Mouse (Mus musculus): ENCODE results near the gene Cyp3a13.
"Not testable (repeated sequence)": the region's sequence is repeated elsewhere in the genome, so short reads cannot be mapped to it uniquely, and the experiment has no call there.

Gene Cyp3a13

GRCm38 (mm10) chr5:137921532-137921931 lies at the start of gene Cyp3a13:
TSS of gene Cyp3a13 (minus strand) at chr5:137921619.
- no peak for DNase-seq (ENCODE audit: extremely low read depth, low read depth)

GRCm38 (mm10) chr5:137966492-137966891 lies 45.1 kb upstream of the Cyp3a13 start:
- no peak for DNase-seq (ENCODE audit: extremely low read depth, low read depth)

GRCm38 (mm10) chr5:137962945-137963344 lies 41.5 kb upstream of the Cyp3a13 start, which contains the start of gene Gjc3:
TSS of gene Gjc3 (minus strand) at chr5:137963098.
- no peak for DNase-seq (ENCODE audit: extremely low read depth, low read depth)

GRCm38 (mm10) chr5:137956404-137956803 lies 35.0 kb upstream of the Cyp3a13 start:
- DNase-seq (ENCODE audit: extremely low read depth, low read depth) = no peak

- DNase-seq (ENCODE audit: extremely low read depth, low read depth) = no peak
These were observed 29.8 kb upstream of the Cyp3a13 start for GRCm38 (mm10) chr5:137951218-137951617.

GRCm38 (mm10) chr5:137947303-137947702 lies 25.9 kb upstream of the Cyp3a13 start:
- no peak for DNase-seq (ENCODE audit: extremely low read depth, low read depth)

GRCm38 (mm10) chr5:137943133-137943532 lies 21.7 kb upstream of the Cyp3a13 start:
- DNase-seq (ENCODE audit: extremely low read depth, low read depth) = no peak

GRCm38 (mm10) chr5:137940948-137941347 lies 19.5 kb upstream of the Cyp3a13 start:
- no peak for DNase-seq (ENCODE audit: extremely low read depth, low read depth)

- DNase-seq (ENCODE audit: extremely low read depth, low read depth) = peak; percentile 11
These were observed 15.8 kb upstream of the Cyp3a13 start for GRCm38 (mm10) chr5:137937238-137937637.

- DNase-seq (ENCODE audit: extremely low read depth, low read depth) = no peak
These were observed 15.1 kb upstream of the Cyp3a13 start for GRCm38 (mm10) chr5:137936486-137936885.

GRCm38 (mm10) chr5:137933934-137934333 lies 12.5 kb upstream of the Cyp3a13 start:
- DNase-seq (ENCODE audit: extremely low read depth, low read depth) = not testable (repeated sequence)

- DNase-seq (ENCODE audit: extremely low read depth, low read depth) = no peak
These were observed 7.0 kb upstream of the Cyp3a13 start for GRCm38 (mm10) chr5:137928439-137928838.

GRCm38 (mm10) chr5:137922171-137922570 lies 752 bp upstream of the Cyp3a13 start:
- DNase-seq (ENCODE audit: extremely low read depth, low read depth) = no peak

GRCm38 (mm10) chr5:137915550-137915949 lies 5.9 kb downstream of the Cyp3a13 start:
- no peak for DNase-seq (ENCODE audit: extremely low read depth, low read depth)

- DNase-seq (ENCODE audit: extremely low read depth, low read depth) = peak; percentile 19
These were observed 6.9 kb downstream of the Cyp3a13 start for GRCm38 (mm10) chr5:137914508-137914907.

GRCm38 (mm10) chr5:137909564-137910262 lies 11.7 kb downstream of the Cyp3a13 start:
- no peak for DNase-seq (ENCODE audit: extremely low read depth, low read depth)

GRCm38 (mm10) chr5:137897812-137898211 lies 23.6 kb downstream of the Cyp3a13 start:
- DNase-seq (ENCODE audit: extremely low read depth, low read depth) = no peak

GRCm38 (mm10) chr5:137892954-137893353 lies 28.5 kb downstream of the Cyp3a13 start:
- DNase-seq (ENCODE audit: extremely low read depth, low read depth) = no peak

- no peak for DNase-seq (ENCODE audit: extremely low read depth, low read depth)
These were observed 33.8 kb downstream of the Cyp3a13 start for GRCm38 (mm10) chr5:137887666-137888065.

GRCm38 (mm10) chr5:137885894-137886293 lies 35.5 kb downstream of the Cyp3a13 start:
- peak; percentile 54 for DNase-seq (ENCODE audit: extremely low read depth, low read depth)

- DNase-seq (ENCODE audit: extremely low read depth, low read depth) = no peak
These were observed 38.1 kb downstream of the Cyp3a13 start for GRCm38 (mm10) chr5:137883345-137883744.

- DNase-seq (ENCODE audit: extremely low read depth, low read depth) = peak; percentile 61
These were observed 38.5 kb downstream of the Cyp3a13 start for GRCm38 (mm10) chr5:137882922-137883321.

- DNase-seq (ENCODE audit: extremely low read depth, low read depth) = no peak
These were observed 43.6 kb downstream of the Cyp3a13 start for GRCm38 (mm10) chr5:137877860-137878259.
